Mouse (Mus musculus): ENCODE results near the gene Lmf1. TPM values are rescaled to one million over a fixed set of nuclear protein-coding genes. Genes with fewer than 3 reads are reported as not detected.

Gene Lmf1
- polyA plus RNA-seq, 2 experiments = 20.3 to 26.9 TPM

DNA sequence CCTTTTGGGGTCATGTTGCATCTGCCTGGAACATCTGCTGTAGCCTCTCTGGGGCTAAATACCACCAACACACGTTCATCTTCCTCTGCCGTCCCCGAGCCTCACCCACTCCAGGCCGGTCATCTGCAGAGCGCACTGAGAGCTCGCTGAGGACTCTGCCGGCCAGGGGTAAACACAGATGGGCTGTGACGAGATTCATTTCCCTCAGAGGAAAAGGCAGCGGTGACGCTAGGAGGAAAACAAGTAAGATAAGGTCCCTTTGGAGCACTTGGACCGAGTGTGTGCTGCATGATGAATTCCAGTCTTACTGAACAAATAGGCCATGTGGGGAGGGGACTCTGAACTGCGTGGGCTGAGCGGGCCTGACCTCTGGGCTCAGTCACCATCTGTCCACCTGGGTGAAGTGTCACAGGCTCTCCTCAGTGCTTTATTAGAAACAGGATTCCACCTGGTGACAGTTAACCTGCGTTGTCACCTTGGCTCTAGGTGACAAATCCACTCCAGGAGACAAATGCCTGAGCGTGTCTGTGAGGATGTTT, 69.9 kb downstream of the Lmf1 start:
- Histone ChIP-seq H3K4me1 (ENCODE audit: control insufficient read depth, insufficient read depth, low read length) (no peaks in the 10 kb centered on the region), H3K36me3 (ENCODE audit: control insufficient read depth, insufficient read depth, low read length) (peaks cover 12% of the 10 kb centered on the region; the same call in 1 of the 2 replicates), H3K27me3 (ENCODE audit: control insufficient read depth, insufficient read depth, low read length) (no peaks in the 10 kb centered on the region), H3K9me3 (ENCODE audit: control insufficient read depth, low read length) (no peaks in the 10 kb centered on the region), H3K27ac (replicated peaks; ENCODE audit: low read depth, low read length) (no peak overlapping the region), H3K4me3 (replicated peaks; ENCODE audit: low read length) (no peak overlapping the region), H3K9ac (ENCODE audit: low read depth, low read length, severe bottlenecking) (no peak overlapping the region), H3K4me2 (replicated peaks; ENCODE audit: low read depth, low read length, severe bottlenecking) (no peak overlapping the region)
- TF ChIP-seq POLR2A (IDR thresholded peaks at IDR 0.05; ENCODE audit: borderline replicate concordance, extremely low read depth, insufficient read depth, insufficient read length) = no peak
- ATAC-seq (ENCODE audit: low FRiP score, low read depth) (no peak), DNase-seq (ENCODE audit: low spot score) (no peak)
- WGBS = 42% methylated on average over 15 of the region's 15 CpGs

GRCm38 (mm10) chr17:25650726-25651125, 71.8 kb downstream of the Lmf1 start:
- Histone ChIP-seq H3K36me3 (ENCODE audit: control insufficient read depth, insufficient read depth, low read length) (peaks cover 16% of the 10 kb centered on the region; the same call in 1 of the 2 replicates), H3K9me3 (ENCODE audit: control insufficient read depth, low read length) (no peaks in the 10 kb centered on the region), H3K9ac (ENCODE audit: low read depth, low read length, severe bottlenecking) (no peak overlapping the region), H3K27ac (replicated peaks; ENCODE audit: low read depth, low read length) (no peak overlapping the region), H3K4me3 (replicated peaks; ENCODE audit: low read length) (no peak overlapping the region), H3K4me2 (replicated peaks; ENCODE audit: low read depth, low read length, severe bottlenecking) (no peak overlapping the region), H3K4me1 (ENCODE audit: control insufficient read depth, insufficient read depth, low read length) (no peaks in the 10 kb centered on the region), H3K27me3 (ENCODE audit: control insufficient read depth, insufficient read depth, low read length) (no peaks in the 10 kb centered on the region)
- 82% methylated on average over 7 of the region's 7 CpGs for WGBS
- ATAC-seq (ENCODE audit: low FRiP score, low read depth) = no peak
- no peak for DNase-seq (ENCODE audit: low spot score)
- TF ChIP-seq POLR2A (IDR thresholded peaks at IDR 0.05; ENCODE audit: borderline replicate concordance, extremely low read depth, insufficient read depth, insufficient read length) = no peak

GRCm38 (mm10) chr17:25652272-25652671, 73.4 kb downstream of the Lmf1 start:
- Histone ChIP-seq H3K4me2 (replicated peaks; ENCODE audit: low read depth, low read length, severe bottlenecking) (no peak overlapping the region), H3K9ac (ENCODE audit: low read depth, low read length, severe bottlenecking) (no peak overlapping the region), H3K9me3 (ENCODE audit: control insufficient read depth, low read length) (no peaks in the 10 kb centered on the region), H3K27ac (replicated peaks; ENCODE audit: low read depth, low read length) (no peak overlapping the region), H3K27me3 (ENCODE audit: control insufficient read depth, insufficient read depth, low read length) (no peaks in the 10 kb centered on the region), H3K4me1 (ENCODE audit: control insufficient read depth, insufficient read depth, low read length) (peaks cover 13% of the 10 kb centered on the region), H3K4me3 (replicated peaks; ENCODE audit: low read length) (no peak overlapping the region), H3K36me3 (ENCODE audit: control insufficient read depth, insufficient read depth, low read length) (peaks cover 22% of the 10 kb centered on the region; the same call in 1 of the 2 replicates)
- DNase-seq (ENCODE audit: low spot score) = no peak
- no peak for ATAC-seq (ENCODE audit: low FRiP score, low read depth)
- no peak for TF ChIP-seq POLR2A (IDR thresholded peaks at IDR 0.05; ENCODE audit: borderline replicate concordance, extremely low read depth, insufficient read depth, insufficient read length)
- WGBS = 73% methylated on average over 8 of the region's 8 CpGs

- H3K27ac ChIP-seq (replicated peaks; ENCODE audit: low read depth, low read length) = peak overlapping the region; percentile 70
- DNase-seq (ENCODE audit: low spot score) = peak; percentile 40
- no peak overlapping the region for H3K4me2 ChIP-seq (replicated peaks; ENCODE audit: low read depth, low read length, severe bottlenecking)
- ATAC-seq (ENCODE audit: low FRiP score, low read depth) = peak; percentile 62
- TF ChIP-seq POLR2A (IDR thresholded peaks at IDR 0.05; ENCODE audit: borderline replicate concordance, extremely low read depth, insufficient read depth, insufficient read length) = no peak
- H3K9me3 ChIP-seq (ENCODE audit: control insufficient read depth, low read length) = no peaks in the 10 kb centered on the region
- H3K36me3 ChIP-seq (ENCODE audit: control insufficient read depth, insufficient read depth, low read length) = 0 out of 2 replicates have a peak, but pooled peaks cover 10% of the 10 kb centered on the region
- no peak overlapping the region for H3K4me3 ChIP-seq (replicated peaks; ENCODE audit: low read length)
- no peak overlapping the region for H3K9ac ChIP-seq (ENCODE audit: low read depth, low read length, severe bottlenecking)
- H3K4me1 ChIP-seq (ENCODE audit: control insufficient read depth, insufficient read depth, low read length) = peaks cover 13% of the 10 kb centered on the region
- WGBS = 49% methylated on average over 12 of the region's 12 CpGs
- H3K27me3 ChIP-seq (ENCODE audit: control insufficient read depth, insufficient read depth, low read length) = no peaks in the 10 kb centered on the region
These were observed 77.4 kb downstream of the Lmf1 start for GRCm38 (mm10) chr17:25656142-25656825.

DNA sequence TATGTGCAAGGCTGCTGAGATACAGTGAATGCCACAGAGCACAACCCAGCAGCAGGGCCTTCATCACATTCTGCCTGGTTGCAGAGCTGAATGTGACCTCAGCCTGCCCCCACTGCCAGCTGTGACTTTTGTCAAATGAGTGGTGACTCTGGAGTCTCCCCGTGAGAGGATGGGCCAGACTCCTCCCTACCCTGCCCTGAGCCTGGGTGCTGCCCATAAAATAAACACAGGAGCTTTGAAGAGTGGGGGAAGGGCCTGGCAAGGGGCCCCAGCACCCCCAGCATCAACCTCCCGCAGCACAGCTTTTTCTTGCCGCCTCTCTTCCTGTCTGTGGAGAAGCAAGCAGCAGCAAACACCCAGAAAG, 77.9 kb downstream of the Lmf1 start:
- DNase-seq (ENCODE audit: low spot score) (no peak), ATAC-seq (ENCODE audit: low FRiP score, low read depth) (peak; percentile 70)
- H3K36me3 ChIP-seq (ENCODE audit: control insufficient read depth, insufficient read depth, low read length) = 0 out of 2 replicates have a peak, but pooled peaks cover 10% of the 10 kb centered on the region
- no peaks in the 10 kb centered on the region for H3K9me3 ChIP-seq (ENCODE audit: control insufficient read depth, low read length)
- no peak overlapping the region for H3K9ac ChIP-seq (ENCODE audit: low read depth, low read length, severe bottlenecking)
- no peak for TF ChIP-seq POLR2A (IDR thresholded peaks at IDR 0.05; ENCODE audit: borderline replicate concordance, extremely low read depth, insufficient read depth, insufficient read length)
- 3% methylated on average over 3 of the region's 3 CpGs for WGBS
- no peak overlapping the region for H3K4me3 ChIP-seq (replicated peaks; ENCODE audit: low read length)
- no peaks in the 10 kb centered on the region for H3K27me3 ChIP-seq (ENCODE audit: control insufficient read depth, insufficient read depth, low read length)
- peaks cover 13% of the 10 kb centered on the region for H3K4me1 ChIP-seq (ENCODE audit: control insufficient read depth, insufficient read depth, low read length)
- H3K4me2 ChIP-seq (replicated peaks; ENCODE audit: low read depth, low read length, severe bottlenecking) = no peak overlapping the region
- H3K27ac ChIP-seq (replicated peaks; ENCODE audit: low read depth, low read length) = peak overlapping the region; percentile 70

Data from limb, embryonic 14.5 days (tissue).